Mouse (Mus musculus) stomach, postnatal 0 days (tissue): Measurements from ENCODE around the gene Chst4.

Experiments used
- CTCF ChIP-seq: IDR thresholded peaks from 2 replicates; pipeline ENCODE4 v1.5.1; 2016; ENCODE audit warnings: antibody characterized with exemption, low read depth, mild to moderate bottlenecking, moderate library complexity
- EP300 ChIP-seq: optimal IDR thresholded peaks from 2 replicates; pipeline ENCODE3; 2016; ENCODE audit warnings: antibody characterized with exemption

GRCm38 (mm10) chr8:109989151-109989550, 50.4 kb downstream of the Chst4 start:
- TF ChIP-seq CTCF (0 out of 2 replicates have a peak, but pooled peaks have one; percentile 7), EP300 (no peak)
